Mouse (Mus musculus) stomach, postnatal 0 days (tissue): ENCODE results near the gene Dnajc21. TPM values are rescaled to one million over a fixed set of nuclear protein-coding genes. Genes with fewer than 3 reads are reported as not detected.

ENCODE experiments used
- ATAC-seq: fragments of 200-750 bp; cut with Nextera tagmentation; 2 replicates; pipeline ENCODE4 v1.8.0; 2017; ENCODE audit not compliant: low FRiP score, low TSS enrichment
- DNase-seq: peaks from one replicate; pipeline ENCODE4 v3.0.0-alpha.2; 2016; ENCODE audit warnings: low spot score
- H3K27ac ChIP-seq: fragments of 300-500 bp; sonication (generic); replicated peaks from 2 replicates; pipeline ENCODE4 v1.5.1; 2014; ENCODE audit warnings: mild to moderate bottlenecking, control low read depth
- H3K27me3 ChIP-seq: fragments of 300-500 bp; sonication (generic); 2 replicates; pipeline ENCODE4 v1.6.1; 2014; ENCODE audit warnings: low read length; ENCODE audit not compliant: control insufficient read depth, insufficient read depth
- H3K36me3 ChIP-seq: fragments of 300-500 bp; sonication (generic); 2 replicates; pipeline ENCODE4 v1.6.1; 2014; ENCODE audit warnings: low read length, mixed read lengths; ENCODE audit not compliant: control insufficient read depth, insufficient read depth
- H3K4me1 ChIP-seq: fragments of 300-500 bp; sonication (generic); replicated peaks from 2 replicates; pipeline ENCODE4 v1.6.1; 2014; ENCODE audit warnings: antibody characterized with exemption; ENCODE audit not compliant: control insufficient read depth, insufficient read depth
- H3K4me2 ChIP-seq: fragments of 300-500 bp; sonication (generic); replicated peaks from 2 replicates; pipeline ENCODE4 v1.6.1; 2014; ENCODE audit warnings: low read depth, mild to moderate bottlenecking, control low read depth, moderate library complexity
- H3K4me3 ChIP-seq: fragments of 300-500 bp; sonication (generic); 2 replicates; pipeline ENCODE4 v1.5.1; 2014; ENCODE audit warnings: low read depth, low read length, control low read depth
- H3K9ac ChIP-seq: fragments of 300-500 bp; sonication (generic); 2 replicates; pipeline ENCODE4 v1.6.1; 2014; ENCODE audit warnings: mild to moderate bottlenecking, low read length, control low read depth, mixed read lengths
- H3K9me3 ChIP-seq: fragments of 300-500 bp; sonication (generic); 2 replicates; pipeline ENCODE4 v1.6.1; 2016; ENCODE audit warnings: low read length; ENCODE audit not compliant: control insufficient read depth
- CTCF ChIP-seq: IDR thresholded peaks from 2 replicates; pipeline ENCODE4 v1.5.1; 2016; ENCODE audit warnings: antibody characterized with exemption, low read depth, mild to moderate bottlenecking, moderate library complexity
- EP300 ChIP-seq: optimal IDR thresholded peaks from 2 replicates; pipeline ENCODE3; 2016; ENCODE audit warnings: antibody characterized with exemption
- WGBS: fragments of 180-500 bp; shearing (Covaris S2); extraction: QIAGEN DNeasy Blood & Tissue Kit; methylation state at CpG from one replicate; pipeline ENCODE4 v1.1.7; 2014; 5-methylcytosine and 5-hydroxymethylcytosine counted together
- polyA plus RNA-seq: library from polyadenylated mRNA; unstranded; fragments of >200 nt; fragmentation: Nextera tagmentation; extraction: Ambion mirVana; gene quantifications from 2 replicates; pipeline ENCODE4 v1.2.1, GENCODE M21; 2015

Dnajc21 gene
- polyA plus RNA-seq, 1 experiment from 2014 or later, result 11.8 TPM

DNA sequence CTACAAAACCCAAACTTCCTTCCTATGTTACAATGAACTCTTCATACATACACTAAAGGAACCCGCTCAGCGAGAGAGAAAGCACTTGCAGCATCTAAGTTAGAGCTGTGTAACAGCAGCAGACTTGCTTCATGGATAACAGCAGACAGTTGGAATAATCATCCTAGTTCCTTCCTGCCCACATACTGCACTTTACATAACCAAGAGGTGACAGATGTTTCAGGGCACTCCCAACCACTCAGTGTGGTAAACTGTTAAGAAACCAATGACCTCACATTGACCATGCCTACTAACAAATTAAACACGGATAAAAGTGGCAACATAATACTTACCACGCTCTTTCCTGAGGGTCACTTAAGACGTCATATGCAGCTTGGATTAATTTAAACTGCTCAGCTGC lies 6.8 kb downstream of the Dnajc21 start:
- no peak overlapping the region for H3K27ac ChIP-seq
- no peak overlapping the region for H3K4me3 ChIP-seq
- no peak for DNase-seq
- H3K27me3 ChIP-seq, result no peaks in the 10 kb centered on the region
- ATAC-seq, result no peak
- TF ChIP-seq CTCF, result no peak
- TF ChIP-seq EP300, result no peak
- peaks cover 9% of the 10 kb centered on the region for H3K36me3 ChIP-seq
- no peak overlapping the region for H3K4me2 ChIP-seq
- no peak overlapping the region for H3K9ac ChIP-seq
- WGBS, result 75% methylated on average over 5 of the region's 5 CpGs
- no peaks in the 10 kb centered on the region; the same call in 1 of the 2 replicates for H3K4me1 ChIP-seq
- no peaks in the 10 kb centered on the region for H3K9me3 ChIP-seq

DNA sequence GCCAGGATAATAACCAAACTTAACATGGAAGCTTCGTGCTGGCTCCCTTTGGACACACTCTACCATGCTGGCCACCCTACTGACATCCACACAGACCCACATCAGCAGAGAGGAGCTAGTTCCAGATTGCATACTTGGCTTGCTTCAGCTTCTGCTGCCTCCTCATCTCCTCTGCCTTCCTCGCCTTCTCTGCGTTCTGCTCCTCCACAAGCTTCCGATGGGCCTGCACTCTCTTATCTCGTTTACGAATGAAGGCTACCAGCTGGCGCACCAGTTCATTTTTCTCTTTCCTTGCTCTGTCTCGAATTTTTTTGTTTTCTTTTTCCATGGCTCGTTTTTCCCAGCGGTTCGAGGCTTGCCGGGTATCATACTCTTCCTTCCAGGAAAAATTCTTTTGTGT lies 9.3 kb downstream of the Dnajc21 start:
- ATAC-seq, result no peak
- 85% methylated on average over 12 of the region's 12 CpGs for WGBS
- TF ChIP-seq EP300 (no peak), CTCF (no peak)

DNA sequence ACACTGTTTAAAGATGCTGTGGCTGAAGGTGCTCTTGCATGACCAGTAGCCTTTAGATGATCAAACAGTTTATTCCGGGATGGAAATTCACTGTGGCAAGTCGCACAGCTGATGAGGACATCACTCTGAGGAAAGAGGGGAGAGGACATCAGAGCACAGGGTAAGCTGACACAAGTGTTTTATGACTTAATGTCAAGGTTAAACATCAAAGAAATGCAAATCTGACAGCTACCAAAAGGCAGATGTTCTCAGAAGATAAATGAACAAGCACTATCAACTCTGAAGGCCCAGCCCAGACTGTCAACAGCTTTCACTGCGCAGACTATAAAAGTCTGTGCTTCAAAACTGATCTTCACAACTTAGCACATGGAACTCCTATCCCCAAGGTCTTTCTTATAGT lies 23.2 kb downstream of the Dnajc21 start:
- Histone ChIP-seq H3K4me3 (no peak overlapping the region), H3K9ac (no peak overlapping the region), H3K27me3 (no peaks in the 10 kb centered on the region), H3K4me1 (no peaks in the 10 kb centered on the region), H3K27ac (no peak overlapping the region), H3K4me2 (no peak overlapping the region), H3K9me3 (no peaks in the 10 kb centered on the region), H3K36me3 (peaks cover 12% of the 10 kb centered on the region; the same call in 1 of the 2 replicates)
- no peak for DNase-seq
- ATAC-seq, result no peak
- no peak for TF ChIP-seq CTCF
- TF ChIP-seq EP300, result no peak
- WGBS, result 89% methylated on average over 3 of the region's 3 CpGs

More for the DNA sequence above, 9.3 kb downstream of the Dnajc21 start:
- Histone ChIP-seq H3K9me3 (no peaks in the 10 kb centered on the region), H3K27ac (no peak overlapping the region), H3K4me1 (no peaks in the 10 kb centered on the region), H3K4me2 (no peak overlapping the region), H3K9ac (no peak overlapping the region), H3K4me3 (no peak overlapping the region), H3K36me3 (peaks cover 9% of the 10 kb centered on the region), H3K27me3 (no peaks in the 10 kb centered on the region)
- no peak for DNase-seq

DNA sequence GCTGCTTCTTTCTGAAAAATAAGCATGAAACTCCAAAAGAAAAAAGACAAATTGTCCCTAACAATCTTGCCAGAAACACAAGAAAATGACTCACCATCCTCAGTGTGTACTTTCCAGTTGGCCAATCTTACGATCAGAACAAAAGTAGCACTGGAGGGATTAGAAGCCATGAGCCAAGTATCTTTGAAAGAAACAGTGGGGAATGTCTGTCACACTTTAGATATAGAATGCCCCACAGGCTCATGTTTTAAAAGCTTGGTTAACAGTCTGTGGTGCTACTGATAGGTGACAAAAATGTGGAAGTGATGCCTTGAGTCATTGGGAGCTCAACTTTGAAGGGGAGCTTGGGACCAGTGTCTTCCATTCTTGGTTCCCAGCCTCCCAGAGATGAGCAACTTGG lies 28.0 kb downstream of the Dnajc21 start:
- H3K4me2 ChIP-seq, result no peak overlapping the region
- no peak overlapping the region for H3K27ac ChIP-seq

DNA sequence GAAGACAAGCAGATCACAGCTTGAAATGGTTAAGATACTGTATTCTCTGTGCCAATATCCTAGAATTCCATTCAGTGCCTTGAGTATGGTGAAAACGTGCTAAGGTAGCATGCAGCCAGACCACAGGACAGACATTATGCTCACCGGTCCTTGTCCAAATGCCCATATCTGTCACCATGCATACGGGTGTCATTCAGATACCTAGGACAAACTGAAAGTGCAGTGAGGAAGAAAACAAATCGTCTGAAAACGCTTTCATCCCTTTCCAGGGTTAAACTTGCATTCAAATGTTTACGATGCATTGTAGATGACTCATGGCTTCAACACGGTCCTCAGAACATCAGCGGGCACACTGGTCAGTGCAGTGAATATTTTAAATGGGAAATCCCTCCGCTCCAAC lies 28.8 kb downstream of the Dnajc21 start:
- H3K4me1 ChIP-seq, result no peaks in the 10 kb centered on the region
- no peaks in the 10 kb centered on the region for H3K9me3 ChIP-seq
- DNase-seq, result no peak
- peaks cover 2% of the 10 kb centered on the region; the same call in 1 of the 2 replicates for H3K36me3 ChIP-seq
- H3K27me3 ChIP-seq, result no peaks in the 10 kb centered on the region
- TF ChIP-seq CTCF, result no peak
- TF ChIP-seq EP300, result no peak
- no peak overlapping the region for H3K4me2 ChIP-seq
- H3K9ac ChIP-seq, result no peak overlapping the region
- 80% methylated on average over 9 of the region's 9 CpGs for WGBS
- H3K27ac ChIP-seq, result no peak overlapping the region
- no peak for ATAC-seq
- no peak overlapping the region for H3K4me3 ChIP-seq

More for the DNA sequence above, 28.0 kb downstream of the Dnajc21 start:
- no peak for DNase-seq
- Histone ChIP-seq H3K9ac (no peak overlapping the region), H3K36me3 (peaks cover 2% of the 10 kb centered on the region; the same call in 1 of the 2 replicates), H3K4me3 (no peak overlapping the region), H3K4me1 (no peaks in the 10 kb centered on the region), H3K27me3 (no peaks in the 10 kb centered on the region), H3K9me3 (no peaks in the 10 kb centered on the region)
- ATAC-seq, result no peak
- no peak for TF ChIP-seq EP300
- WGBS, result 30% methylated on average over 1 of the region's 1 CpGs

DNA sequence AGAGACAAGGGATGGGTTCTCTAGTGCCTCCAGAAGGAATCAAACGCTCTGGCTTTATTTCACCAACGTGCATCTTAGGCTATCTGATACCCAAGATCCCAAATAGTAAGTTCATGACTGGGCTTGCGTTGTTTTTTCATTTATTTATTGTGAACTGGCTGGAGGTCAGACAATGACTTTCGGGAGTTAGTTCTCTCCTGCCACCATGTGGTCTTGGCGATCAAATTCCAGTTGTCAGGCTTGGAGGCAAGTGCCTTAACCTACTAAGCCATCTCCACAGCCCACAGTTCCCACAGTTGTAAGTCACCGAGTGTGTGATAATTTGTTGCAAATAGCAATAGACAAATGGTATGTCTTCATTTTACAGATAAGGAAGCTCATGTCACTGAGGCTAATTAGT lies 30.4 kb downstream of the Dnajc21 start:
- no peaks in the 10 kb centered on the region for H3K9me3 ChIP-seq
- H3K4me3 ChIP-seq, result no peak overlapping the region
- TF ChIP-seq CTCF (peak; percentile 47), EP300 (no peak)
- no peaks in the 10 kb centered on the region for H3K27me3 ChIP-seq
- 74% methylated on average over 6 of the region's 6 CpGs for WGBS
- H3K9ac ChIP-seq, result no peak overlapping the region
- ATAC-seq (no peak), DNase-seq (no peak)
- H3K4me1 ChIP-seq, result no peaks in the 10 kb centered on the region
- H3K36me3 ChIP-seq, result no peaks in the 10 kb centered on the region; the same call in 1 of the 2 replicates
- H3K4me2 ChIP-seq, result no peak overlapping the region
- H3K27ac ChIP-seq, result no peak overlapping the region
